Mouse (Mus musculus): ENCODE measurements around the gene Ghitm.

DNA sequence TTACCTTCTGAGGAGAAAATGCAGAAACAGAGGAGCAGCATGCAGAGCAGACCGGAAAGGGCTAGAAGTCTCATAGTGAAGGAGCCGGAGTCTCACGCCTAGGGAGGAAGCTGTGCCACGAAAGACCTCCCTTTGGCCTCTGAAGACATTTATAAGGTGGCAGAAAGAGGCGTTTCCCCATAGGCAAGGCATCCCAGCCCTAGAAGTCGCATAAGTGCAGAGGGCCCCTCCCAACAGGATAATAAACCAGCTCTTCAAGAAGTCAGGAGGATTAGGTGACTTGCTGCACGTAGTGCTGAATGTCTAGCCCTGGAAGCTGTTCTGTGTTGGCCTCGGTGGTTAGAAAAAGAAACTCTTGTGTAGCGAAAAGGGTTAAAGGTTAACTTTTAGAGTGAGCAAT lies 25.1 kb downstream of the Ghitm start:
- TF ChIP-seq POLR2A (IDR thresholded peaks at IDR 0.05; ENCODE audit: borderline replicate concordance, extremely low read depth, insufficient read depth, insufficient read length, poor library complexity, severe bottlenecking) (no peak), CTCF (IDR thresholded peaks at IDR 0.05; ENCODE audit: borderline replicate concordance, extremely low read depth, insufficient read depth, insufficient read length) (no peak)
